Mouse (Mus musculus) testis, adult 2 months (tissue): ENCODE results near the gene Tmem274. TPM values are rescaled to one million over a fixed set of nuclear protein-coding genes. Genes with fewer than 3 reads are reported as not detected.
A peak's percentile ranks its signal among the peaks of the same experiment; 100 is the strongest.
"Not testable (repeated sequence)": the region's sequence is repeated elsewhere in the genome, so short reads cannot be mapped to it uniquely, and the experiment has no call there.

ENCODE experiments used
- H3K27ac ChIP-seq: fragments of 200-500 bp; 2 replicates; pipeline ENCODE4 v1.5.1; 2012; ENCODE audit warnings: low read depth, low read length; ENCODE audit not compliant: control insufficient read depth, insufficient read depth
- H3K27me3 ChIP-seq: fragments of 200-500 bp; 2 replicates; pipeline ENCODE4 v1.6.1; 2012; ENCODE audit warnings: mild to moderate bottlenecking, low read length, moderate library complexity; ENCODE audit not compliant: control insufficient read depth, insufficient read depth
- H3K36me3 ChIP-seq: fragments of 200-500 bp; 2 replicates; pipeline ENCODE4 v1.6.1; 2012; ENCODE audit warnings: mild to moderate bottlenecking, low read length; ENCODE audit not compliant: control insufficient read depth, insufficient read depth
- H3K4me1 ChIP-seq: fragments of 200-500 bp; 2 replicates; pipeline ENCODE4 v1.6.1; 2012; ENCODE audit warnings: low read length; ENCODE audit not compliant: control insufficient read depth, insufficient read depth
- H3K4me3 ChIP-seq: fragments of 200-500 bp; 2 replicates; pipeline ENCODE4 v1.5.1; 2012; ENCODE audit warnings: low read depth, mild to moderate bottlenecking, low read length, moderate library complexity, mixed read lengths; ENCODE audit not compliant: control insufficient read depth
- CTCF ChIP-seq: fragments of 200-500 bp; IDR thresholded peaks from 2 replicates; pipeline ENCODE4 v1.5.1; 2012; ENCODE audit warnings: low read depth, mild to moderate bottlenecking, inconsistent platforms, low read length, moderate library complexity; ENCODE audit not compliant: control insufficient read depth, insufficient read depth, insufficient replicate concordance
- POLR2A ChIP-seq: fragments of 200-500 bp; IDR thresholded peaks from 2 replicates; pipeline ENCODE4 v1.6.1; 2012; ENCODE audit warnings: low read depth, mild to moderate bottlenecking, inconsistent platforms, low read length, moderate library complexity; ENCODE audit not compliant: control insufficient read depth
- polyA plus RNA-seq: library from polyadenylated mRNA; depleted of rRNA; stranded (reverse); fragments of >200 nt; gene quantifications from 2 replicates; pipeline ENCODE4 v1.2.3, GENCODE M21; 2012

The Tmem274 gene
- polyA plus RNA-seq, 1 experiment: 1.3 TPM

GRCm38 (mm10) chr4:149445868-149446267 lies 31.3 kb upstream of the Tmem274 start:
- H3K27ac ChIP-seq: no peak overlapping the region
- no peak overlapping the region for H3K4me3 ChIP-seq
- no peaks in the 10 kb centered on the region; the same call in none of the 2 replicates for H3K4me1 ChIP-seq
- no peaks in the 10 kb centered on the region for H3K36me3 ChIP-seq
- TF ChIP-seq CTCF (no peak), POLR2A (no peak)
- no peaks in the 10 kb centered on the region for H3K27me3 ChIP-seq

DNA sequence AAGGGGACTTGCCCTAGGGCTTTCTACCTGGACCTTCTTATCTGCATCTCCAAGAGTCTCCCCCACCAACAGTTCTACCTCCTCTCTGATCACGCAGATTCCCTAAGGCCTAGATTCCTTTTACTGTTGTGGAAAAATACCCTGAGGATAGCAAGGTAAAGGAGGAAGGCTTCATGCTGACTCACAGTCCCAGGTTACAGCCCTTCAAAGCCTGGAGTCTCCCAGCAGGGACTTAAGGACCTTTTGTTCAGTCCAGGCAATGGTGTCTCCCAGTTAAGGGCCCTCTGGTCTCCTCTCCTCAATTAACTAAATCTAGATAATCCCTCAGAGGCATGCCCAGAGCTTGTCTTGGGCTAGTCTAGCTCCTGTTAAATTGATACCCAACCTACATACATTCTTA lies 30.9 kb upstream of the Tmem274 start:
- no peak for TF ChIP-seq POLR2A
- no peak for TF ChIP-seq CTCF
- no peaks in the 10 kb centered on the region; the same call in none of the 2 replicates for H3K4me1 ChIP-seq
- no peak overlapping the region for H3K27ac ChIP-seq
- H3K27me3 ChIP-seq: no peaks in the 10 kb centered on the region
- H3K4me3 ChIP-seq: no peak overlapping the region
- no peaks in the 10 kb centered on the region for H3K36me3 ChIP-seq

DNA sequence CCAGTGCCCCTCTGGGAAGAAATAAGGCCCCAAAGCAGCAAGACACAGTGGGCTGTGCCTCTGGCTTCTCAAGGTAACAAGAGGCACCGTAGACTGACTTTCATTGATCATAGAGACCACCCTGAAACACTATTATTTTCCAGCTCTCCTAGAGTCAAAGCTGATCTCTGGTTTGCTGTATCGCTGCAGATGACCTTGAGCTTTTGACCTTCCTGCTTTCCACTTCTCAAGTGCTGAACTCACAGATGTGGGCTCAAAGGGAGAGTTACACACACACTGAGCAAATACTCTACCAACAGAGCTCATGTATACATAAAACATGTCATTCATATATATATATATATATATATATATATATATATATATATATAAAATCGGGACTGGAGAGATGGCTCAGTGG lies 26.5 kb upstream of the Tmem274 start:
- H3K27ac ChIP-seq: no peak overlapping the region
- H3K4me1 ChIP-seq: no peaks in the 10 kb centered on the region; the same call in 1 of the 2 replicates
- H3K4me3 ChIP-seq: no peak overlapping the region
- TF ChIP-seq CTCF (no peak), POLR2A (no peak)
- no peaks in the 10 kb centered on the region for H3K36me3 ChIP-seq
- no peaks in the 10 kb centered on the region for H3K27me3 ChIP-seq

- Histone ChIP-seq H3K4me1 (peaks cover 3% of the 10 kb centered on the region; the same call in 1 of the 2 replicates), H3K27ac (no peak overlapping the region), H3K36me3 (no peaks in the 10 kb centered on the region), H3K4me3 (no peak overlapping the region), H3K27me3 (no peaks in the 10 kb centered on the region)
- no peak for TF ChIP-seq POLR2A
- TF ChIP-seq CTCF: peak; percentile 61; the same call in 1 of the 2 replicates
These were observed 23.5 kb upstream of the Tmem274 start for GRCm38 (mm10) chr4:149453656-149454055.

DNA sequence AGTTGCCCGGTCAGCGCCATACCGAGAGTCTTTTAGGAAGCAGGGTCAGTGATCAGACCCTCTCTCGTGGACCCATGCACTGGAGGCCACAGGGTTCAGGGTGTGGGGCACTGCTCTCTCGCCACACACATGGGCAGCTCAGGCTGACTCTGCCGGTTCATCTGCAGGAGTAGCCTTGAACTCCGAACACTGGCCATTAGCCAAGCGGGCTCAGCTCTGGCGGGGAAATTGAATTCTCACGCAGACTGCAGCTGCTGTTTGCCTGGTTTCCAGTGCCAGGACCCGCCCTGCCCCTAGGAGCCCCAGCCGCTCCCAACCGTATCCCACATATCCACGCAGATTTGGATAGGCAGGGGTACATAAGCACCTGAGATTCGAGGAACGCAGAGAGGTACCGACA lies 22.9 kb upstream of the Tmem274 start:
- Histone ChIP-seq H3K4me1 (peaks cover 3% of the 10 kb centered on the region; the same call in 1 of the 2 replicates), H3K27ac (no peak overlapping the region), H3K4me3 (no peak overlapping the region), H3K36me3 (no peaks in the 10 kb centered on the region), H3K27me3 (no peaks in the 10 kb centered on the region)
- no peak for TF ChIP-seq POLR2A
- no peak for TF ChIP-seq CTCF

DNA sequence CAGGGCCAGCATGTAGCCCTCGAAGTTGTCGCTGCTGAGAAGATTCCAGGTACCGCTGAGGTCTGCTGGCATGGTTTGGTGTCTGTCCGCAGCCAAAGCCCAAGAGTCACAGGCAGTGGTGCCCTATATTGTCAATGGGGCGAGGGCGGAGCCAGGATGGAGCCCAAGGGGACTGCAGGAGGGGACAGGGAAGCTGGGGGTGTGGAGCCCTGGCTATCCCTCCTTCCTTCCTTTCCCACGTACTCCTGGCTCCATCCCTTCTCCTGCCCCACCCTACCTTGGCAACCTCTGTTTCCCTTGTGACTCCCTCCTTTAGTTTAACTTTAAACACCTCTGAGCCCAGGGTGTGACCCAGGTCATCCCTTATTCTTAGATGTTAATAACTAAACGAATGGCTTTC lies 22.3 kb upstream of the Tmem274 start, which contains the start of gene Rbp7:
TSS of gene Rbp7 (minus strand) at position 100 of the 400 bp plus-strand sequence.
- H3K36me3 ChIP-seq: no peaks in the 10 kb centered on the region
- TF ChIP-seq CTCF (no peak), POLR2A (no peak)
- H3K4me1 ChIP-seq: peaks cover 3% of the 10 kb centered on the region; the same call in 1 of the 2 replicates
- no peak within 1 kb of the TSS for H3K4me3 ChIP-seq
- H3K27ac ChIP-seq: no peak within 1 kb of the TSS
- no peaks in the 10 kb centered on the region for H3K27me3 ChIP-seq

- H3K4me3 ChIP-seq: peak overlapping the region; percentile 29; the same call in 1 of the 2 replicates
- not testable (repeated sequence) for H3K4me1 ChIP-seq, H3K27me3 ChIP-seq, H3K27ac ChIP-seq, H3K36me3 ChIP-seq
These were observed 20.0 kb upstream of the Tmem274 start for GRCm38 (mm10) chr4:149457163-149457562.
